Mouse (Mus musculus): Measurements from ENCODE around the gene Robo1. TPM values are rescaled to one million over a fixed set of nuclear protein-coding genes. Genes with fewer than 3 reads are reported as not detected.

The Robo1 gene
- polyA plus RNA-seq, 1 experiment: 74.4 TPM

GRCm38 (mm10) chr16:72866011-72866410, 557.9 kb downstream of the Robo1 start:
- Histone ChIP-seq H3K4me1 (ENCODE audit: control insufficient read depth, insufficient read depth, low read length) (no peaks in the 10 kb centered on the region), H3K4me3 (ENCODE audit: insufficient read depth, low read depth, low read length) (no peak overlapping the region), H3K27ac (ENCODE audit: insufficient read depth, low read depth, low read length) (no peak overlapping the region)
- TF ChIP-seq CTCF (IDR thresholded peaks at IDR 0.05; ENCODE audit: insufficient read depth, low read depth, low read length) (no peak), POLR2A (IDR thresholded peaks at IDR 0.05; ENCODE audit: insufficient read depth, low read depth, low read length) (no peak)
- 88% methylated on average over 4 of the region's 4 CpGs for WGBS

GRCm38 (mm10) chr16:72874934-72875732, 567.0 kb downstream of the Robo1 start:
- WGBS: 71% methylated on average over 8 of the region's 8 CpGs
- H3K27ac ChIP-seq (ENCODE audit: insufficient read depth, low read depth, low read length): no peak overlapping the region
- no peak for TF ChIP-seq CTCF (IDR thresholded peaks at IDR 0.05; ENCODE audit: insufficient read depth, low read depth, low read length)
- TF ChIP-seq POLR2A (IDR thresholded peaks at IDR 0.05; ENCODE audit: insufficient read depth, low read depth, low read length): no peak

GRCm38 (mm10) chr16:72888108-72888507, 580.0 kb downstream of the Robo1 start:
- Histone ChIP-seq H3K4me3 (ENCODE audit: insufficient read depth, low read depth, low read length) (no peak overlapping the region), H3K4me1 (ENCODE audit: control insufficient read depth, insufficient read depth, low read length) (peaks cover 2% of the 10 kb centered on the region; the same call in 1 of the 2 replicates), H3K27ac (ENCODE audit: insufficient read depth, low read depth, low read length) (no peak overlapping the region)
- TF ChIP-seq CTCF (IDR thresholded peaks at IDR 0.05; ENCODE audit: insufficient read depth, low read depth, low read length) (no peak), POLR2A (IDR thresholded peaks at IDR 0.05; ENCODE audit: insufficient read depth, low read depth, low read length) (no peak)
- 57% methylated on average over 7 of the region's 7 CpGs for WGBS

More at GRCm38 (mm10) chr16:72874934-72875732, 567.0 kb downstream of the Robo1 start:
- Histone ChIP-seq H3K4me1 (ENCODE audit: control insufficient read depth, insufficient read depth, low read length) (no peaks in the 10 kb centered on the region), H3K4me3 (ENCODE audit: insufficient read depth, low read depth, low read length) (no peak overlapping the region)

GRCm38 (mm10) chr16:72889401-72889800, 581.3 kb downstream of the Robo1 start:
- H3K27ac ChIP-seq (ENCODE audit: insufficient read depth, low read depth, low read length): no peak overlapping the region
- H3K4me1 ChIP-seq (ENCODE audit: control insufficient read depth, insufficient read depth, low read length): peaks cover 2% of the 10 kb centered on the region; the same call in 1 of the 2 replicates
- H3K4me3 ChIP-seq (ENCODE audit: insufficient read depth, low read depth, low read length): no peak overlapping the region
- no peak for TF ChIP-seq POLR2A (IDR thresholded peaks at IDR 0.05; ENCODE audit: insufficient read depth, low read depth, low read length)
- TF ChIP-seq CTCF (IDR thresholded peaks at IDR 0.05; ENCODE audit: insufficient read depth, low read depth, low read length): no peak
- WGBS: 92% methylated on average over 9 of the region's 9 CpGs

GRCm38 (mm10) chr16:72897125-72897524, 589.0 kb downstream of the Robo1 start:
- WGBS: 76% methylated on average over 11 of the region's 11 CpGs
- no peak overlapping the region for H3K27ac ChIP-seq (ENCODE audit: insufficient read depth, low read depth, low read length)
- H3K4me1 ChIP-seq (ENCODE audit: control insufficient read depth, insufficient read depth, low read length): no peaks in the 10 kb centered on the region
- no peak overlapping the region for H3K4me3 ChIP-seq (ENCODE audit: insufficient read depth, low read depth, low read length)
- TF ChIP-seq POLR2A (IDR thresholded peaks at IDR 0.05; ENCODE audit: insufficient read depth, low read depth, low read length): no peak
- TF ChIP-seq CTCF (IDR thresholded peaks at IDR 0.05; ENCODE audit: insufficient read depth, low read depth, low read length): no peak

- WGBS: 98% methylated on average over 2 of the region's 2 CpGs
- H3K27ac ChIP-seq (ENCODE audit: insufficient read depth, low read depth, low read length): no peak overlapping the region
- H3K4me1 ChIP-seq (ENCODE audit: control insufficient read depth, insufficient read depth, low read length): no peaks in the 10 kb centered on the region
- H3K4me3 ChIP-seq (ENCODE audit: insufficient read depth, low read depth, low read length): no peak overlapping the region
- TF ChIP-seq POLR2A (IDR thresholded peaks at IDR 0.05; ENCODE audit: insufficient read depth, low read depth, low read length) (no peak), CTCF (IDR thresholded peaks at IDR 0.05; ENCODE audit: insufficient read depth, low read depth, low read length) (no peak)
Measured at GRCm38 (mm10) chr16:72908895-72909294, 600.8 kb downstream of the Robo1 start.

GRCm38 (mm10) chr16:72913134-72913533, 605.0 kb downstream of the Robo1 start:
- 73% methylated on average over 5 of the region's 5 CpGs for WGBS
- H3K4me1 ChIP-seq (ENCODE audit: control insufficient read depth, insufficient read depth, low read length): no peaks in the 10 kb centered on the region
- no peak overlapping the region for H3K27ac ChIP-seq (ENCODE audit: insufficient read depth, low read depth, low read length)
- TF ChIP-seq CTCF (IDR thresholded peaks at IDR 0.05; ENCODE audit: insufficient read depth, low read depth, low read length): no peak
- no peak for TF ChIP-seq POLR2A (IDR thresholded peaks at IDR 0.05; ENCODE audit: insufficient read depth, low read depth, low read length)
- H3K4me3 ChIP-seq (ENCODE audit: insufficient read depth, low read depth, low read length): no peak overlapping the region

- 81% methylated on average over 4 of the region's 4 CpGs for WGBS
- Histone ChIP-seq H3K27ac (ENCODE audit: insufficient read depth, low read depth, low read length) (no peak overlapping the region), H3K4me1 (ENCODE audit: control insufficient read depth, insufficient read depth, low read length) (no peaks in the 10 kb centered on the region), H3K4me3 (ENCODE audit: insufficient read depth, low read depth, low read length) (no peak overlapping the region)
- TF ChIP-seq POLR2A (IDR thresholded peaks at IDR 0.05; ENCODE audit: insufficient read depth, low read depth, low read length) (no peak), CTCF (IDR thresholded peaks at IDR 0.05; ENCODE audit: insufficient read depth, low read depth, low read length) (no peak)
Measured at GRCm38 (mm10) chr16:72914068-72914630, 606.0 kb downstream of the Robo1 start.

- Histone ChIP-seq H3K4me1 (ENCODE audit: control insufficient read depth, insufficient read depth, low read length) (no peaks in the 10 kb centered on the region), H3K27ac (ENCODE audit: insufficient read depth, low read depth, low read length) (no peak overlapping the region), H3K4me3 (ENCODE audit: insufficient read depth, low read depth, low read length) (no peak overlapping the region)
- no peak for TF ChIP-seq POLR2A (IDR thresholded peaks at IDR 0.05; ENCODE audit: insufficient read depth, low read depth, low read length)
- TF ChIP-seq CTCF (IDR thresholded peaks at IDR 0.05; ENCODE audit: insufficient read depth, low read depth, low read length): no peak
- WGBS: 84% methylated on average over 3 of the region's 3 CpGs
Measured at GRCm38 (mm10) chr16:72920013-72920412, 611.9 kb downstream of the Robo1 start.
